In the genomic region with DNA sequence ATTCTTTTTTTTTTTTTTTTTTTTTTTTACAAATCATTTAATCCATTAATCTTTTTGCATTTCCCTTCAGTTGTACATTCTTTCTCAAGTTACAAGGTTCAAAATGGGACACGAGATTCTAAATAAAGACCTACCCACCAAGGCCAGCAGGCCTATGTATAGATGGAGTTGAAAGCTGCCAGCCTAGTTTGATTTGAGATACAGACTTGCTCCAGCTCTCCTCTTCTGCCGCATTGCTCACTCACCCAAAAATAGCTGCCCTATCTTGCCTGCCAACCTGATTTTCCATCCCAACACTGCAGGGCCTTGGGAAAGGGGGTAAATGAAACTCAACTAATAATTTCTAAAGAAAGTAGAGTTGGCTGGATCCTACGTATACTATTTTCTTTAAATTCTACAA, we compare ENCODE assay signal across 17 mouse cellular contexts.
DNase-seq lines count a peak whose midpoint lies in the region; ATAC-seq lines count a peak whose summit lies in the region.
"Had no signal": no experiment of that assay in that cellular context is flagged by ENCODE, and none has a peak within 500 bp of the region (broad histone marks: within the 10 kb centered on the region; RNA-seq: fewer than 3 reads in every experiment).

No protein-coding gene starts in this region.

- H3K4me2 ChIP-seq in heart, embryonic 14.5 days (ENCODE audit: low read length) = 0 out of 2 replicates have a peak overlapping the region, but pooled peaks have one; percentile 21
- H3K4me2 ChIP-seq: forebrain, embryonic 12.5 days; limb, embryonic 15.5 days had no signal

- WGBS in heart, embryonic 14.5 days = 14% methylated on average over 3 of the region's 3 CpGs
- WGBS in embryonic facial prominence, embryonic 10.5 days = 85% methylated on average over 3 of the region's 3 CpGs

- H3K36me3 ChIP-seq in heart, embryonic 14.5 days (ENCODE audit: control insufficient read depth, insufficient read depth, low read length) = no peaks in the 10 kb centered on the region
- no peaks in the 10 kb centered on the region for H3K36me3 ChIP-seq in embryonic facial prominence, embryonic 10.5 days (replicated peaks)
- H3K36me3 ChIP-seq: forebrain, embryonic 12.5 days; limb, embryonic 15.5 days had no signal

- peak overlapping the region; percentile 80 to 90; a peak in 3 of 4 replicates for H3K27ac ChIP-seq in heart, embryonic 14.5 days (replicated peaks in 1 of 2; ENCODE audit: control insufficient read depth in 1 of 2, insufficient read depth in 1 of 2, low read depth in 2 of 2, low read length in 2 of 2)
- H3K27ac ChIP-seq in embryonic facial prominence, embryonic 10.5 days (replicated peaks) = no peak overlapping the region
- H3K27ac ChIP-seq: forebrain, embryonic 12.5 days; kidney, postnatal 0 days; limb, embryonic 15.5 days had no signal

- intact Hi-C loops in left cerebral cortex, postnatal 36 days (cut with DNase I) = no loop called here

- peak; percentile 90 for ATAC-seq in frontal cortex, adult (ENCODE audit: low TSS enrichment)
- ATAC-seq in heart, embryonic 14.5 days (ENCODE audit: insufficient number of reproducible peaks, insufficient read depth, low FRiP score, low read depth) = peak; percentile 66

- no peaks in the 10 kb centered on the region for H3K27me3 ChIP-seq in heart, embryonic 14.5 days (ENCODE audit: control insufficient read depth, insufficient read depth, low read length)
- H3K27me3 ChIP-seq in embryonic facial prominence, embryonic 10.5 days (replicated peaks; ENCODE audit: low read depth, poor library complexity, severe bottlenecking) = no peaks in the 10 kb centered on the region; the same call in 1 of the 2 replicates
- H3K27me3 ChIP-seq: forebrain, embryonic 12.5 days; limb, embryonic 15.5 days had no signal

- no peak overlapping the region for H3K4me3 ChIP-seq in heart, embryonic 14.5 days (ENCODE audit: control insufficient read depth in 1 of 2, insufficient read depth in 1 of 2, low read depth in 1 of 2, low read length in 2 of 2)
- no peak overlapping the region for H3K4me3 ChIP-seq in embryonic facial prominence, embryonic 10.5 days
- H3K4me3 ChIP-seq: forebrain, embryonic 12.5 days; limb, embryonic 15.5 days had no signal

- H3K9ac ChIP-seq in heart, embryonic 14.5 days (ENCODE audit: low read length) = no peak overlapping the region
- H3K9ac ChIP-seq: forebrain, embryonic 12.5 days; limb, embryonic 15.5 days had no signal

- DNase-seq in frontal cortex, postnatal 10 days (ENCODE audit: low spot score in 2 of 2) = no peak
- DNase-seq in left cerebral cortex, postnatal 36 days (ENCODE audit: low spot score in 2 of 2) = peak; percentile 8 to 18
- DNase-seq in left cerebral cortex, adult 18-20 months (ENCODE audit: low spot score in 2 of 2) = no peak
- DNase-seq in kidney, adult 9 months = no peak
- DNase-seq in embryonic facial prominence, embryonic 10.5 days (ENCODE audit: low spot score) = no peak
- DNase-seq: adrenal gland, adult 8-10 months; B cell, adult 2 months; layer of hippocampus, postnatal 36 days; lung, adult 2 months; midbrain, embryonic 14.5 days; right cerebral cortex, postnatal 25 days; thymus, postnatal 36 days had no signal

- peaks cover 6 to 19% of the 10 kb centered on the region in 2 experiments for H3K4me1 ChIP-seq in heart, embryonic 14.5 days (ENCODE audit: control insufficient read depth in 2 of 2, insufficient read depth in 2 of 2, low read length in 2 of 2)
- peaks cover 7% of the 10 kb centered on the region; the same call in 1 of the 2 replicates for H3K4me1 ChIP-seq in embryonic facial prominence, embryonic 10.5 days
- H3K4me1 ChIP-seq: forebrain, embryonic 12.5 days; limb, embryonic 15.5 days had no signal

- no peaks in the 10 kb centered on the region for H3K9me3 ChIP-seq in heart, embryonic 14.5 days (ENCODE audit: control insufficient read depth, low read length)
- H3K9me3 ChIP-seq in embryonic facial prominence, embryonic 10.5 days = no peaks in the 10 kb centered on the region
- H3K9me3 ChIP-seq: forebrain, embryonic 12.5 days; limb, embryonic 15.5 days had no signal

Comparison
In these comparisons a context has a peak if more than half of its experiments do, and no peak if none do; other contexts are left out.
1. DNase-seq: peak in left cerebral cortex, postnatal 36 days (2 of 2); none in frontal cortex, postnatal 10 days (0 of 2), left cerebral cortex, adult 18-20 months (0 of 2), kidney, adult 9 months (single experiment) and embryonic facial prominence, embryonic 10.5 days (single experiment).